Mouse (Mus musculus) limb, embryonic 13.5 days (tissue): Measurements from ENCODE around the gene Olfr292. TPM values are rescaled to one million over a fixed set of nuclear protein-coding genes. Genes with fewer than 3 reads are reported as not detected.

Experiments used
- ATAC-seq: fragments of 200-750 bp; cut with Nextera tagmentation; 2 replicates; pipeline ENCODE4 v1.8.0; 2017; ENCODE audit warnings: low read depth, moderate number of reproducible peaks, moderate TSS enrichment; ENCODE audit not compliant: low FRiP score
- H3K27ac ChIP-seq: fragments of 300-500 bp; sonication (generic); 2 replicates; pipeline ENCODE4 v1.5.1; 2015; ENCODE audit warnings: inconsistent platforms, mild to moderate bottlenecking, moderate library complexity
- H3K27me3 ChIP-seq: fragments of 300-500 bp; sonication (generic); 2 replicates; pipeline ENCODE4 v1.6.1; 2015; ENCODE audit warnings: mild to moderate bottlenecking, inconsistent platforms
- H3K36me3 ChIP-seq: fragments of 300-500 bp; sonication (generic); 2 replicates; pipeline ENCODE4 v1.6.1; 2015; ENCODE audit warnings: inconsistent platforms, mild to moderate bottlenecking, moderate library complexity
- H3K4me1 ChIP-seq: fragments of 300-500 bp; sonication (generic); 2 replicates; pipeline ENCODE4 v1.6.1; 2015; ENCODE audit warnings: inconsistent platforms
- H3K4me2 ChIP-seq: fragments of 300-500 bp; sonication (generic); replicated peaks from 2 replicates; pipeline ENCODE4 v1.6.1; 2015; ENCODE audit warnings: inconsistent platforms, mild to moderate bottlenecking, moderate library complexity
- H3K4me3 ChIP-seq: fragments of 300-500 bp; sonication (generic); 2 replicates; pipeline ENCODE4 v1.5.1; 2015; ENCODE audit warnings: moderate library complexity, mild to moderate bottlenecking, inconsistent platforms
- H3K9ac ChIP-seq: fragments of 300-500 bp; sonication (generic); 2 replicates; pipeline ENCODE4 v1.6.1; 2015; ENCODE audit warnings: mild to moderate bottlenecking, inconsistent platforms
- H3K9me3 ChIP-seq: fragments of 300-500 bp; sonication (generic); 2 replicates; pipeline ENCODE4 v1.6.1; 2016; ENCODE audit warnings: inconsistent platforms
- whole genome bisulfite sequencing: fragments of 180-500 bp; shearing (Covaris S2); methylation state at CpG from one replicate; pipeline ENCODE4 v1.1.7; 2015; 5-methylcytosine and 5-hydroxymethylcytosine counted together
- polyA plus RNA-seq: library from polyadenylated mRNA; unstranded; fragments of >200 nt; fragmentation: Nextera tagmentation; extraction: Ambion mirVana; gene quantifications from 2 replicates; pipeline ENCODE4 v1.2.1, GENCODE M21; 2015

The Olfr292 gene
- polyA plus RNA-seq = not detected in 2 replicates

DNA sequence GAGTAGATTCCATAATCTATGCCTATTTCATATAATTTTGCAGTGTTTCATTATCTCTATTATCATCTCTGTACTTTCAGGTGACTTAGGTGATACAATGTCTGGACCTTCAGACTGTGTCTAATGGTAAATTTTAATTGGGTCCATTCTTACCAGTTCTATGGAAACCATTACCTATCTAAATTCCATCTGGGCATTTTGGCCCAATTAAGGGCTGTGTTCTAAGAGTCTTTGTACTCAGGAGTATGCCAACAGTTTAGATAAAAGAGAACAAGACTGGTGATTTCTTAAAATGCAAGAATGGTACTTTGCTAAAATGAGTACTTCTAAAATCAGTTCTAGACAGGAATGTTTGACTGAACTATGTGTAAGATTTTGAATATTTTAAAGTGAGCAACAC is at the start of gene Olfr292:
Gene Olfr292 (plus strand): TSS at position 301 of the 400 bp plus-strand sequence.
- no peak within 1 kb of the TSS for H3K27ac ChIP-seq
- no peak within 1 kb of the TSS for H3K4me2 ChIP-seq
- H3K4me3 ChIP-seq = no peak within 1 kb of the TSS
- H3K4me1 ChIP-seq = no peaks in the 10 kb centered on the region
- no peaks in the 10 kb centered on the region for H3K27me3 ChIP-seq
- H3K9ac ChIP-seq = no peak within 1 kb of the TSS
- H3K36me3 ChIP-seq = no peaks in the 10 kb centered on the region
- no peaks in the 10 kb centered on the region for H3K9me3 ChIP-seq
- ATAC-seq = no peak

DNA sequence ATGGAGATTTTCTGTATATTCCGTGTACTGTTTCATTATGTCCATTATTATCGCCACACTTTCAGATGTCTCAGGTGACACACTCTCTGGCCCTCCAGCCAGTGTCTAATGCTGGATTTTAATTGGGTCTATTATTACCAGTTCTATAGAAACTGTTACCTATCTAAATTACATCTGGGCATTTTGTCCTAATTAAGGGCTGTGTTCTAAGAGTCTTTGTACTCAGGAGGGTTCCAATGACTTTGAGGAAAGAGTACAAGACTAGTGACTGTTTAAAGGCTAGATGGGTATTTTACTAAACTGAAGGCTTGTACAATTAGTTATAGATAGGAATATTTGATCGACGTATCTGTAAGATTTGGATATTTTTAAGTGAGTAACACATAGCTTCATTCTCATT is 39.4 kb upstream of the Olfr292 start, which contains the start of gene Olfr293:
Gene Olfr293 (plus strand): TSS at position 301 of the 400 bp plus-strand sequence.
- Histone ChIP-seq H3K27me3 (no peaks in the 10 kb centered on the region), H3K4me2 (no peak within 1 kb of the TSS), H3K9ac (no peak within 1 kb of the TSS), H3K4me3 (no peak within 1 kb of the TSS), H3K36me3 (no peaks in the 10 kb centered on the region), H3K4me1 (no peaks in the 10 kb centered on the region), H3K9me3 (no peaks in the 10 kb centered on the region), H3K27ac (no peak within 1 kb of the TSS)
- no peak for ATAC-seq
- 86% methylated on average over 4 of the region's 4 CpGs for WGBS

DNA sequence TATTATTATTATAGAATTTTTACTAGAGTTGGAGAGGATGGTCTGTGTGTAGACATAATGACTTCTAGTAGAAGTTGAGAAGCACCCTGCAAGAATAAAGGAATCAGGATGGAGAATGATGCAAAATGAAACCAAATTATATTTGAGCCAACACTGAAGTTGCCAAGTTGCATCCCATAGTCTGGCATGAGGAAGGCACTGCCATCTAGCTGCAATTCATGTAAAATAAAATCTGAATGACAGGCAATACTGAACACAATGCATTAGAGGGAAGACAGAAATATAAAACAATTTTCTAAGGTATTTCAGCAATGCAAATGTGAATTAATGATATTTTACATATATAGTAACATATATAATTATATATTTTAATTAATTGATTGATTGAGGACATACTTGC is 36.9 kb downstream of the Olfr292 start:
- Histone ChIP-seq H3K9ac (no peak overlapping the region), H3K4me3 (no peak overlapping the region), H3K9me3 (no peaks in the 10 kb centered on the region), H3K4me1 (no peaks in the 10 kb centered on the region), H3K36me3 (no peaks in the 10 kb centered on the region), H3K27me3 (no peaks in the 10 kb centered on the region), H3K27ac (no peak overlapping the region), H3K4me2 (no peak overlapping the region)
- no peak for ATAC-seq

Other genes starting within 250 kb of the Olfr292 start
- gene Olfr299, start 228.4 kb upstream of the Olfr292 start, polyA plus RNA-seq = not detected in 2 replicates
- gene Olfr298, start 195.8 kb upstream of the Olfr292 start, polyA plus RNA-seq = not detected in 2 replicates
- not detected in 2 replicates for gene Olfr297, start 168.4 kb upstream of the Olfr292 start, polyA plus RNA-seq
- gene Olfr295, start 104.5 kb upstream of the Olfr292 start, polyA plus RNA-seq = not detected in 2 replicates
- gene Olfr294, start 71.7 kb upstream of the Olfr292 start, polyA plus RNA-seq = not detected in 2 replicates
- gene Olfr293, start 39.3 kb upstream of the Olfr292 start, polyA plus RNA-seq = not detected in 2 replicates
- 0.09 and 0.11 TPM in 2 replicates for gene Folh1, start 87.6 kb downstream of the Olfr292 start, polyA plus RNA-seq
- gene Vmn2r77, start 106.7 kb downstream of the Olfr292 start, polyA plus RNA-seq = not detected in 2 replicates
- not detected in 2 replicates for gene Vmn2r78, start 226.8 kb downstream of the Olfr292 start, polyA plus RNA-seq